Mouse (Mus musculus) Muller cell, postnatal 12 days (primary cell): ENCODE results near the gene Rab3gap1.
"Not testable (repeated sequence)": the region's sequence is repeated elsewhere in the genome, so short reads cannot be mapped to it uniquely, and the experiment has no call there.

Source experiments
- DNase-seq: peaks from one replicate; pipeline ENCODE4 v3.0.0-alpha.2; 2015; ENCODE audit errors: inconsistent ontology term

Rab3gap1 gene

GRCm38 (mm10) chr1:127915802-127916201 lies 47.2 kb downstream of the Rab3gap1 start:
- DNase-seq = no peak

DNA sequence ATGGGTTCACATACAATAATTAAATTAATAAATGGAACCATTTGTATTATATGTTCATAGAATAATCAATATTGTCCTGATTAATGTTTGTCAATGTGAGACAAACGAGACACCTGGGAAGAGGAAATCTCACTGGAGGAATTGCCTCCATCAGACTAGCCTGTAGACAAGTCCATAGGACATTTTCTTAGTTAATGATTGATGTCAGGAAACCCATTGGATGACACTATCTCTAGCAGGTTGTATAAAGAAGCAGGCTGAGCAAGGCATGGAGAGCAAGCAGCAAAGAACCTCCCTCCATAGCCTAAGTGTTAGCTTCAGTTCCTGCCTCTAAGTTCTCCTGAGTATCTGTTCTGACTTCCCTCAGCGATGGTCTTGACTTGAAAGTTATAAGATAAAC lies 64.8 kb downstream of the Rab3gap1 start:
- DNase-seq = no peak

DNA sequence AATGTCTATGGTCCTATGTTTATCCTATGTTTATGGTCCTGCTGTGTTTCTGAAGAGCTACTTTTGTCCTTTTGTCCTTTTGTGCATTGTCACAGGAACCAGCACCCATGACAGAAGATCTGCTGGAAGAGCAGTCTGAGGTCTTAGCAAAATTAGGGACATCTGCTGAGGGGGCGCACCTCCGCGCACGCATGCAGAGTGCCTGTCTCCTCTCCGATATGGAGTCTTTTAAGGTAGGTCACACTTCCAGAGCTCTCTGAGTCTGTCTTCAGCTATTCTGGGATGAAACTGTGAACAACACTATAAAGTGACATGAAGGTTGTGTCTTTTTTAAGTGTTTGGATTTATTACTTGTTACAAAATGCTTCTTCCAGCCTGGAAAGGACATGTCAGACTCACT lies 65.7 kb downstream of the Rab3gap1 start:
- DNase-seq = no peak

GRCm38 (mm10) chr1:127937277-127937676 lies 68.7 kb downstream of the Rab3gap1 start:
- no peak for DNase-seq

DNA sequence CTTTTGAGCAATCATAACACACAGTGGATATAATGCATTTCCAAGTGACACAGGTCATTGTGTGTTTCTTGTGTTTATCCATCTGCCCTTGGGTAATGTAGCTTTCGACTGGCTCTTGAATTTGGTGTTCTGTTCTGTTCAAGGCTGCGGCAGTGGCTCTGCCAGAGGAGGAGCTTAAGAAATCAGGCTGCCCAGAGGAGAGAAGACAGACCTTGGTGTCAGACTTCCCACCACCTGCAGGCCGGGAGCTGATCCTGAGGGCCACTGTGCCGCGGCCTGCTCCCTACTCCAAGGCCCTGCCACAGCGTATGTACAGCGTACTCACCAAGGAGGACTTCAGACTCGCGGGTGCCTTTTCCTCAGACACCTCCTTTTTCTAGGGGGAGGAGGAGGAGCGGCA lies 73.7 kb downstream of the Rab3gap1 start:
- DNase-seq = no peak

DNA sequence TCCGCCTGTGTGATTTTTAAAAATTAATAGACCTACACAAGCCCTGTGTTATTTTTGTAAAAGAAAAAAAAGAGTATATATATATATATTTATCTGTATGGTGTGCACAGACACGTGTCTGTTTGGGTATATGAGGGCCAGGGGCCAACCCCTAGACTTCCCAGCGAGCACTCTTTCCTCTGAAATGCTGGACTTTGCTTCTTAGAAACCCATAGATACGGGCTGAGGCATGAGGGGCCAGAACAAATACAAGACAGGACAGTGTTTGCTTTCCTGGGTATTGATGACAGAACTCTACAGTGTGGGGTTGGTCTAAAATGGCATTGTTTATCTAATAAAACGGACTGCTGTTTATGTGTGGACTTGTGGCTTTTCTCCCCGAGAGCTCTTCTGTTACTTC lies 74.9 kb downstream of the Rab3gap1 start:
- no peak for DNase-seq

DNA sequence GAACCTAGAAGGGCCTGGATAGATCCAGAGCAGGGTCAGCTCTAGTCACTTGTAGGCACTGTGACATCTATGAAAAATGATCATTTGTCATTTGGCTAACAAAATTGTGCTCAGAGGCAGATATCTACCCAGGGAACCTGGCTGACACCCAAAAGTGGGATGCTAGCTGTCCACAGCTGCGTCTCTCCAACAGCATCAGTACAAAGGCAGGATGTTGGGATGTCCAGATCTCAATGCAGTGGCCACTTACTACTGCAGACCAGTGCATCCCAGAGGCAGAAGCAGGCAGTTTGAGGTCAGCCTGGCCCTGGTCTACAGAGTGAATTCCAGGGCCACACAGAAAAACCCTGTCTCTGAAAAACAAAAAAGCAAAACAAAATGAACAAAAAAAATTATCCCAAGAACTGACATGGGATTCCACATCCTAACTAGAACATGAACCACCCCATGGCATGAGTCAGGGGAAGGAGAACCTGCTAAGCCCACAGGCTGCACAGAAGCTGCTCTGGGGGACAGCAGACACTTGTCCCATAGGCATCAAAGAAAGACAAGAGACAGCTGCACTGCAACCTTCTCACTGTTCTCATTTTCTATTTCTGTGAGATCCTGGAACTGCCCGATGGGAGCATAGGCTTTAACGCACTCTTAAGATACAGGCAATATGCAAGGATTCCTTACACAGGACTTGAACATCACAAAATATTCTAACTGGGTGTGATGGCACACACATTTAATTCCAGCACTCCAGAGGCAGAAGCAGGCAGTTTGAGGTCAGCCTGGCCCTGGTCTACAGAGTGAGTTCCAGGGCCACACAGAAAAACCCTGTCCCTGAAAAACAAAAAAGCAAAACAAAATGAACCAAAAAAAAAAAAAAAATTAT lies 77.4 kb downstream of the Rab3gap1 start:
- no peak for DNase-seq

- DNase-seq = no peak
Observed at GRCm38 (mm10) chr1:127946615-127947249, 78.2 kb downstream of the Rab3gap1 start.

- DNase-seq = no peak
Observed at GRCm38 (mm10) chr1:127948748-127949147, 80.2 kb downstream of the Rab3gap1 start.

DNA sequence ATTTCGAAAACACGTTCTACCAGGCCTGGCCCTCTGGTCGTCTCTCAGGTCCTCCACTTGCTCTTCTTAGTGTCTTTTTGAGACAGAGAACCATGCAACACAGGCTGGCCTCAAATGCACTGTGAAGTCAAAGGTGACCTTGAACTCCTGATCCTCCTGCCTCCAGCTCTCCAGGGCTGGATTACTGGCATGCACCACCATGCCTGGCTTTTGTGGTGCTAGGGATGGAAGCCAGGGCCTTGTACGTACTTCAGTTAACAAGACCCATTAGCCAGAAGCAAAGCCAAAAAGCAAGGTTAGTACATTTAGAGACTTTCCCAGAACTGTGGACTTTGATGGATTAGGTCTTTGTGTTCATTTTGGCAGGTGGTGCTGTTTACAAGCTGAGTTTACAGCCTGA lies 83.7 kb downstream of the Rab3gap1 start:
- no peak for DNase-seq

GRCm38 (mm10) chr1:127954198-127954597 lies 85.6 kb downstream of the Rab3gap1 start:
- DNase-seq = not testable (repeated sequence)

GRCm38 (mm10) chr1:127954800-127955199 lies 86.2 kb downstream of the Rab3gap1 start:
- no peak for DNase-seq

DNA sequence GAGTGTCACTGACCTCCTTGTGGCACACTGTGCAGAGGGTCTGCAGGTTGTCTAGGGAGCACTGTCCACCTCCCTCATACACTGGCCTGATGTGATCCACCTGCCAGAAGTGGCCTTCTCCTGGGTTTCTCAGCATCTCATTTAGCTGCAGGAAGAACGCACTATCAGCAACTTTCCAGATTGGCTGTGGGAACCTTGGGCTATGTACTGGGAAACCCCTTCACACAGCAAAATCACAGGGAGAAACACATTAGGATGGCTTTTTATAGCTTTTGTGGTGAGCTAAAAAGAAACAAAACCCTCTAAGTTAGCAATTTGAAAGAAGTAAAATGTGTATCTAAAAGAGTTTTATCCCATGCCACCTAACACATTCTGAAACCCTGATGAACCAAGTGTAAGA lies 88.0 kb downstream of the Rab3gap1 start:
- no peak for DNase-seq

DNA sequence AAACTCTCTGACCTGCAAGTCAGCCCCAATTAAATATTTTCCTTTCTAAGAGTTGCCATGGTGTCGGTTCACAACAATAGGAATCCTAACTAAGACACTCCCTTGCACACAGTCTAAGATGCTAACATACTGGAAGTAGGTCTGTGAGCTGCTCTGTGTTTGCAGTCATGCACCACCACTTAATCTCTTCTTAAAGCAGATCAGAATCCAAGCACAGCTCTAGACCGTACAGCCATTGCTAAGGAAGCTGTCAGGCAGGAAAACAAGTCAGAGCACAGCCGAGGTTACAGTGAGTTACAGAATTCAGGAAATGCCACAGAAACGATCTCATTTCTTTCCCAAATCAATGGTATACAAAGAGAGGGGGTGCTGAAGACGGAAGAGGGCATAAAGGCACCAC lies 90.2 kb downstream of the Rab3gap1 start:
- no peak for DNase-seq

GRCm38 (mm10) chr1:127959312-127959718 lies 90.7 kb downstream of the Rab3gap1 start:
- no peak for DNase-seq

DNA sequence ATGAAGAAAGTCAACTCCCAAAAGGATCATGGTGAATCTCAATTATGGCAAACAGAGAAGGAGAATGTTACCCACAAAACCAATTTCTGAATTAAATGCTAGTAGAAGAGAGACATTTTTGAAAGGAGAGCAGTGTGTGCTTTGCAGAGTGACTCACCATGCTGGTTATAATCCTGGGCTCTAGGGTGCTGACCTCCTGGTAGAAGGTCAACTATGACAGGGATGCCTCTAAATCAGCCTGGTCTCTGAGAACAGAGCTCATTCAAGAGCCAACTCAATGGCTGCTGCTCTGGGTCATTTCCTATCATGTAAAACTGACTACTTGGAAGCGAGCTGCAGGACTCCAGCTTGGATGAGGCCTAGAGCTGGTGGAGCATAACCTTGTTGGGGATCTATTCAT lies 92.6 kb downstream of the Rab3gap1 start:
- DNase-seq = peak; percentile 47

- no peak for DNase-seq
Observed at GRCm38 (mm10) chr1:127963326-127963725, 94.8 kb downstream of the Rab3gap1 start.

DNA sequence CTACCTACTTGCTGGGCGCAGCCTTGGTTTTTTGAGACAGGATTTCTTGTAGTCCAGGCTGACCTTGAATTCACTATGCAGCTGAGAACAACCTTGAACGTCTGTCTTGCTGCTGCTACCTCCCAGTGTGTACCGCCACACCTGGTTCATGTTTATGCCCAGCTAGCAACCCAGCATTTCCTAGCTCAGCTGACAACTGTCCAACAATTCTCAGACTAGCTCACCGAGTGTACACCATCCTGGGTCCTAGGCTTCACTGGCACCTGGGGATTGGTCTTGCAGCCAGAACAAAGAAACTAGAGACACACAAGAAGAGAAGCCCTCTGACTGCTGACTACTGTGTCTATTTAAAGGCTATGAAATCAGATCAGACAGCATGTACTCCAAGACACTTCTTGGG lies 102.3 kb downstream of the Rab3gap1 start:
- DNase-seq = no peak

DNA sequence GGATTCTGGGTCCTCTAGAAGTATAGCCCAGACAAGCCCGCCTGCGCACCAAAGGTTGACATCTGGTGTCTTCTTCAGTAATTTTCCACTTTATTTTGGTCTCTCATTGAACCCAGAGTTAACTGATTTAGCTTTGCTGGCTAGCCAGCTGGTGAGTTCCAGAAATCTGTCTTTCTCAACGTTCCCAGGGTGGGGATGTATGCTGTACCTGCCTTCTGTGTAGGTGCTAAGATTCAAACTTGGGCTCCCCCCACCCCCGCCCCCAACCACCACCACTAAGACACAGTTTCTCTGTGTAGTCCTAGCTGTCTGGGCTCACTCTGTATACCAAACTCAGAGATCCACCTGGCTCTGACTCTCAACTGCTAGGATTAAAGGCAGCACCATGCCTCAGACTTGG lies 105.5 kb downstream of the Rab3gap1 start:
- DNase-seq = no peak

DNA sequence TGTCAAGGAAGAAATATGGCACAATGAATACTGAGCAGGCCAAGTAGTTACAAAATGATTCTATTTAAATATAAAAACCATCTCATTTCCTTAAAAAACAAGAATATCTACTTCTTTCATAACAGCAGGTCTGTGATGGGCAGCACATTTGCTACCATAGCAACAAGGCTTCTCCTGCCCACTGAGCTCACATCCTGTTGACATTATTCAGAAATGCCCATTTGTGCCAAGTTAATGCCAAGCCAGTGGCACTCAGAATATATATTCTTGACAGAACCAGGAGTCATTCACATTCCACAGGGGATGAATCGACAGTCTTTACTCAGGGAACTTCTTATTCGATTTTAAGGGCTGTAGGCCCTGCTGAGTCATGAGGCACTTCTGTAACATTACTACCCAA lies 107.1 kb downstream of the Rab3gap1 start:
- DNase-seq = peak; percentile 38

DNA sequence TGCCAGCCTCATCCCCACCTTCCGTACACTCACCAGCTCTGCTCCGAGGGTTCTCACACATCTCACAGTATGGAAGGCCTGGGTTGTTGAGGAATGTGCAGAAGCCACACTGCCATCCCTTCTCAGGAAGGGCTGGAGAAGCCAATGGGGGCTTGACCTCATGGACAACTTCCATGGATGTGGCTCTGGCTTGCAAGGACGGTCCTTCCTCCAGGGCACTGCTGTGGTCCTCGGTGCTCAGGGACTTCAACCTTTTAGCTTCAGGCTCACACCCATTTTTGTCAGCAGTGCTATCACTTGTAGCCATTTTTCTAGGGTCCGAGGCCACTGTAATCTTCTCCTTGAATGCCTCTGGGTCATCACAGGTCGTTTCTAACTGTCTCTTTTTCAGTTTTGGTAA lies 107.5 kb downstream of the Rab3gap1 start:
- DNase-seq = no peak

GRCm38 (mm10) chr1:127978125-127978524 lies 109.6 kb downstream of the Rab3gap1 start:
- DNase-seq = no peak

GRCm38 (mm10) chr1:127980911-127981559 lies 112.5 kb downstream of the Rab3gap1 start:
- peak; percentile 74 for DNase-seq
